Mouse (Mus musculus) ES-Bruce4 (cell line): Measurements from ENCODE around the gene Dnajc11.
A peak's percentile ranks its signal among the peaks of the same experiment; 100 is the strongest.

Experiments used
- CTCF ChIP-seq: IDR thresholded peaks from one replicate; pipeline ENCODE4 v1.8.1; 2011; ENCODE audit warnings: low read depth, low read length
- EP300 ChIP-seq: IDR thresholded peaks from 2 replicates; pipeline ENCODE4 v1.6.1; 2011; ENCODE audit warnings: low read depth, low read length; ENCODE audit not compliant: insufficient read depth

DNA sequence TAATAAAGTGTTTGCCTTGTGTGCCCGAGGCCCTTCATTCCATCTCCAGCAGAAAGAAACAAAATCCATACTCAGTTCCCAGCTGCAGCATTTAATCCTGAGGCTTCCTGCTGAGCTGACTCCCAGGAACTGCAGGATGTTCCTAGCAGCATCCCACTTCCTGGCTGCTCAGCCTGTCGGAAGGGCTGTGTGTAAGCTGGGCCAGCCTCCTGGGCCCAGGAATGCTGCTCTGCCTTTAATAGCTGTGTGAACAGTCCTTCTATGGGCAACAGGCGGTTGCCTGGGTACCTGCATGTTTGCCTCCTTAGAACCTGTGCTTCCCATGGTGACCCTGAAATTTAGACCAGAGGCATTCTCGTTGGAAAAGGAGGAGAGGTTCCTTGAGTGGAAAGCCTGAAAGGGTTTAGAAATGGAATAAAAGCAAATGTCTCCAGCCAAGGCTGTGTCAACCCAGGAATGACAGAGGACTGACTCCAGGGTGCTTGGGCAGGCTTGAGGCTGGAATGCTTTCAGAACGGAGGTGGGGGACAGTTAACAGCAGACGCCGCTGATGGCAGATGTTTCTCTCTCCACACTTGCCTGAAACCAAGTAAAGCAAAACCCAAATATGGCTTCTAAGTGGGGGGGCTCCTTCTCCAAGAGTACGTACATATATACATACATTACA, 74.1 kb downstream of the Dnajc11 start:
- TF ChIP-seq CTCF (no peak), EP300 (peak; percentile 55; the same call in 1 of the 2 replicates)
